Mouse (Mus musculus): Measurements from ENCODE around the gene Col4a1. TPM values are rescaled to one million over a fixed set of nuclear protein-coding genes. Genes with fewer than 3 reads are reported as not detected.

The Col4a1 gene
- polyA plus RNA-seq, 1 experiment from 2014 or later, result 145 TPM

GRCm38 (mm10) chr8:11323681-11324080 lies 11.1 kb upstream of the Col4a1 start:
- 94% methylated on average over 1 of the region's 1 CpGs for WGBS
- peaks cover 26% of the 10 kb centered on the region for H3K4me1 ChIP-seq
- no peak overlapping the region; the same call in 1 of the 2 replicates for H3K27ac ChIP-seq

GRCm38 (mm10) chr8:11322724-11323585 lies 10.3 kb upstream of the Col4a1 start:
- DNase-seq (ENCODE audit: low spot score), result no peak
- 87% methylated on average over 5 of the region's 5 CpGs for WGBS
- Histone ChIP-seq H3K27me3 (ENCODE audit: low read depth, poor library complexity, severe bottlenecking) (no peaks in the 10 kb centered on the region), H3K4me3 (no peak overlapping the region), H3K27ac (no peak overlapping the region; the same call in 1 of the 2 replicates), H3K4me1 (peaks cover 23% of the 10 kb centered on the region), H3K9me3 (replicated peaks) (no peaks in the 10 kb centered on the region), H3K36me3 (peaks cover 19% of the 10 kb centered on the region)

More at GRCm38 (mm10) chr8:11323681-11324080, 11.1 kb upstream of the Col4a1 start:
- no peaks in the 10 kb centered on the region for H3K9me3 ChIP-seq (replicated peaks)
- peaks cover 16% of the 10 kb centered on the region for H3K36me3 ChIP-seq
- H3K27me3 ChIP-seq (ENCODE audit: low read depth, poor library complexity, severe bottlenecking), result no peaks in the 10 kb centered on the region
- no peak for DNase-seq (ENCODE audit: low spot score)
- no peak overlapping the region for H3K4me3 ChIP-seq

GRCm38 (mm10) chr8:11321841-11322240 lies 9.2 kb upstream of the Col4a1 start:
- DNase-seq (ENCODE audit: low spot score), result no peak
- Histone ChIP-seq H3K27ac (no peak overlapping the region), H3K27me3 (ENCODE audit: low read depth, poor library complexity, severe bottlenecking) (no peaks in the 10 kb centered on the region), H3K4me3 (no peak overlapping the region), H3K36me3 (peaks cover 16% of the 10 kb centered on the region), H3K9me3 (replicated peaks) (no peaks in the 10 kb centered on the region), H3K4me1 (peaks cover 18% of the 10 kb centered on the region)
- 90% methylated on average over 7 of the region's 7 CpGs for WGBS

GRCm38 (mm10) chr8:11319405-11319804 lies 6.8 kb upstream of the Col4a1 start:
- no peaks in the 10 kb centered on the region for H3K27me3 ChIP-seq (ENCODE audit: low read depth, poor library complexity, severe bottlenecking)
- H3K4me1 ChIP-seq, result peaks cover 21% of the 10 kb centered on the region
- H3K27ac ChIP-seq, result no peak overlapping the region

GRCm38 (mm10) chr8:11316118-11316517 lies 3.5 kb upstream of the Col4a1 start:
- H3K4me1 ChIP-seq, result peaks cover 46% of the 10 kb centered on the region
- peaks cover 27% of the 10 kb centered on the region for H3K36me3 ChIP-seq
- no peak overlapping the region for H3K4me3 ChIP-seq
- 80% methylated on average over 6 of the region's 6 CpGs for WGBS
- H3K9me3 ChIP-seq (replicated peaks), result no peaks in the 10 kb centered on the region
- no peak overlapping the region for H3K27ac ChIP-seq
- peaks cover 6% of the 10 kb centered on the region; the same call in 1 of the 2 replicates for H3K27me3 ChIP-seq (ENCODE audit: low read depth, poor library complexity, severe bottlenecking)
- DNase-seq (ENCODE audit: low spot score), result no peak

More at GRCm38 (mm10) chr8:11319405-11319804, 6.8 kb upstream of the Col4a1 start:
- H3K4me3 ChIP-seq, result no peak overlapping the region
- WGBS, result 91% methylated on average over 11 of the region's 11 CpGs
- H3K9me3 ChIP-seq (replicated peaks), result no peaks in the 10 kb centered on the region
- H3K36me3 ChIP-seq, result peaks cover 27% of the 10 kb centered on the region
- DNase-seq (ENCODE audit: low spot score), result no peak

- 88% methylated on average over 16 of the region's 16 CpGs for WGBS
These were observed 2.7 kb upstream of the Col4a1 start for GRCm38 (mm10) chr8:11315179-11315943.

GRCm38 (mm10) chr8:11314613-11315012 lies 2.0 kb upstream of the Col4a1 start:
- Histone ChIP-seq H3K4me1 (peaks cover 59% of the 10 kb centered on the region), H3K9me3 (replicated peaks) (no peaks in the 10 kb centered on the region), H3K36me3 (peaks cover 21% of the 10 kb centered on the region), H3K4me3 (peak overlapping the region; percentile 89), H3K27me3 (ENCODE audit: low read depth, poor library complexity, severe bottlenecking) (peaks cover 6% of the 10 kb centered on the region; the same call in 1 of the 2 replicates), H3K27ac (peak overlapping the region; percentile 98)
- no peak for DNase-seq (ENCODE audit: low spot score)
- WGBS, result 88% methylated on average over 8 of the region's 8 CpGs

More at GRCm38 (mm10) chr8:11315179-11315943, 2.7 kb upstream of the Col4a1 start:
- Histone ChIP-seq H3K27me3 (ENCODE audit: low read depth, poor library complexity, severe bottlenecking) (peaks cover 6% of the 10 kb centered on the region; the same call in 1 of the 2 replicates), H3K4me3 (no peak overlapping the region), H3K27ac (no peak overlapping the region), H3K9me3 (replicated peaks) (no peaks in the 10 kb centered on the region), H3K4me1 (peaks cover 52% of the 10 kb centered on the region), H3K36me3 (peaks cover 22% of the 10 kb centered on the region)
- DNase-seq (ENCODE audit: low spot score), result no peak

GRCm38 (mm10) chr8:11313176-11314111 lies 818 bp upstream of the Col4a1 start:
- Histone ChIP-seq H3K27me3 (ENCODE audit: low read depth, poor library complexity, severe bottlenecking) (peaks cover 6% of the 10 kb centered on the region; the same call in 1 of the 2 replicates), H3K4me1 (peaks cover 69% of the 10 kb centered on the region)
- WGBS, result 1% methylated on average over 45 of the region's 45 CpGs

GRCm38 (mm10) chr8:11311681-11312348 lies 811 bp downstream of the Col4a1 start:
- Histone ChIP-seq H3K27ac (peak overlapping the region; percentile 98), H3K4me3 (peak overlapping the region; percentile 89), H3K36me3 (peaks cover 27% of the 10 kb centered on the region), H3K4me1 (peaks cover 78% of the 10 kb centered on the region), H3K27me3 (ENCODE audit: low read depth, poor library complexity, severe bottlenecking) (peaks cover 6% of the 10 kb centered on the region; the same call in 1 of the 2 replicates), H3K9me3 (replicated peaks) (no peaks in the 10 kb centered on the region)
- under 1% methylated on average over 34 of the region's 34 CpGs for WGBS
- DNase-seq (ENCODE audit: low spot score), result peak; percentile 65

More at GRCm38 (mm10) chr8:11313176-11314111, 818 bp upstream of the Col4a1 start:
- Histone ChIP-seq H3K36me3 (peaks cover 17% of the 10 kb centered on the region), H3K4me3 (peak overlapping the region; percentile 89), H3K9me3 (replicated peaks) (no peaks in the 10 kb centered on the region), H3K27ac (peak overlapping the region; percentile 98)
- peak; percentile 68 for DNase-seq (ENCODE audit: low spot score)

- H3K36me3 ChIP-seq, result peaks cover 30% of the 10 kb centered on the region
- no peak for DNase-seq (ENCODE audit: low spot score)
- H3K9me3 ChIP-seq (replicated peaks), result no peaks in the 10 kb centered on the region
- peaks cover 6% of the 10 kb centered on the region; the same call in 1 of the 2 replicates for H3K27me3 ChIP-seq (ENCODE audit: low read depth, poor library complexity, severe bottlenecking)
- peaks cover 76% of the 10 kb centered on the region for H3K4me1 ChIP-seq
- 65% methylated on average over 2 of the region's 2 CpGs for WGBS
- no peak overlapping the region; the same call in 1 of the 2 replicates for H3K27ac ChIP-seq
- peak overlapping the region; percentile 21 for H3K4me3 ChIP-seq
These were observed 2.6 kb downstream of the Col4a1 start for GRCm38 (mm10) chr8:11310049-11310448.

GRCm38 (mm10) chr8:11309226-11309625 lies 3.4 kb downstream of the Col4a1 start:
- peaks cover 76% of the 10 kb centered on the region for H3K4me1 ChIP-seq
- H3K4me3 ChIP-seq, result no peak overlapping the region
- peaks cover 25% of the 10 kb centered on the region for H3K36me3 ChIP-seq
- WGBS, result 69% methylated on average over 5 of the region's 5 CpGs
- H3K9me3 ChIP-seq (replicated peaks), result no peaks in the 10 kb centered on the region
- H3K27me3 ChIP-seq (ENCODE audit: low read depth, poor library complexity, severe bottlenecking), result peaks cover 6% of the 10 kb centered on the region; the same call in 1 of the 2 replicates
- no peak overlapping the region for H3K27ac ChIP-seq
- DNase-seq (ENCODE audit: low spot score), result no peak
